Mouse (Mus musculus) liver, adult 2 months (tissue): ENCODE measurements around the gene Rab4b. TPM values are rescaled to one million over a fixed set of nuclear protein-coding genes. Genes with fewer than 3 reads are reported as not detected.

ENCODE experiments used
- DNase-seq: peaks from one replicate; pipeline ENCODE4 v3.0.0-alpha.2; 2011; ENCODE audit warnings: low read depth, low spot score; ENCODE audit errors: extremely low read depth
- H3K27ac ChIP-seq: fragments of 200-500 bp; replicated peaks from 2 replicates; pipeline ENCODE4 v1.5.1; 2012; ENCODE audit warnings: low read depth, mild to moderate bottlenecking, control low read depth, inconsistent platforms, low read length; ENCODE audit not compliant: insufficient read depth
- H3K27me3 ChIP-seq: fragments of 200-500 bp; 2 replicates; pipeline ENCODE4 v1.6.1; 2012; ENCODE audit warnings: mild to moderate bottlenecking, moderate library complexity, low read length, inconsistent platforms; ENCODE audit not compliant: control insufficient read depth, insufficient read depth
- H3K36me3 ChIP-seq: fragments of 200-500 bp; 2 replicates; pipeline ENCODE4 v1.6.1; 2012; ENCODE audit warnings: low read length, inconsistent platforms; ENCODE audit not compliant: control insufficient read depth, insufficient read depth
- H3K4me1 ChIP-seq: fragments of 200-500 bp; 2 replicates; pipeline ENCODE4 v1.6.1; 2011; ENCODE audit warnings: low read length; ENCODE audit not compliant: control insufficient read depth, insufficient read depth
- H3K4me3 ChIP-seq: fragments of 200-500 bp; 2 replicates; pipeline ENCODE4 v1.5.1; 2011; ENCODE audit warnings: low read depth, mild to moderate bottlenecking, control low read depth, low read length, moderate library complexity; ENCODE audit not compliant: insufficient read depth
- H3K79me2 ChIP-seq: fragments of 200-500 bp; 2 replicates; pipeline ENCODE4 v1.6.1; 2012; ENCODE audit warnings: inconsistent platforms, mild to moderate bottlenecking, low read length, moderate library complexity; ENCODE audit not compliant: control insufficient read depth, insufficient read depth
- H3K9ac ChIP-seq: fragments of 200-500 bp; 2 replicates; pipeline ENCODE4 v1.6.1; 2012; ENCODE audit warnings: low read depth, mild to moderate bottlenecking, control low read depth, inconsistent platforms, low read length
- CTCF ChIP-seq: fragments of 200-500 bp; IDR thresholded peaks from 2 replicates; pipeline ENCODE4 v1.5.1; 2011; ENCODE audit warnings: low read depth, low read length, control low read depth
- POLR2A ChIP-seq: fragments of 200-500 bp; IDR thresholded peaks from 2 replicates; pipeline ENCODE4 v1.6.1; 2011; ENCODE audit warnings: low read length, control low read depth; ENCODE audit not compliant: insufficient read depth; ENCODE audit errors: extremely low read depth
- WGBS: fragments of 180-500 bp; shearing (Covaris S2); methylation state at CpG from one replicate; pipeline ENCODE4 v1.1.7; 2018; 5-methylcytosine and 5-hydroxymethylcytosine counted together
- polyA plus RNA-seq: library from polyadenylated mRNA; depleted of rRNA; stranded (reverse); fragments of >200 nt; gene quantifications from 2 replicates; pipeline ENCODE4 v1.2.3, GENCODE M21; 2012
- total RNA-seq: library from RNA; depleted of rRNA; stranded (reverse); fragments of >200 nt; gene quantifications from 2 replicates; pipeline ENCODE4 v1.2.3, GENCODE M21; 2014

Rab4b gene
- total and polyA plus RNA-seq, 2 experiments = 8.7 to 28.3 TPM

DNA sequence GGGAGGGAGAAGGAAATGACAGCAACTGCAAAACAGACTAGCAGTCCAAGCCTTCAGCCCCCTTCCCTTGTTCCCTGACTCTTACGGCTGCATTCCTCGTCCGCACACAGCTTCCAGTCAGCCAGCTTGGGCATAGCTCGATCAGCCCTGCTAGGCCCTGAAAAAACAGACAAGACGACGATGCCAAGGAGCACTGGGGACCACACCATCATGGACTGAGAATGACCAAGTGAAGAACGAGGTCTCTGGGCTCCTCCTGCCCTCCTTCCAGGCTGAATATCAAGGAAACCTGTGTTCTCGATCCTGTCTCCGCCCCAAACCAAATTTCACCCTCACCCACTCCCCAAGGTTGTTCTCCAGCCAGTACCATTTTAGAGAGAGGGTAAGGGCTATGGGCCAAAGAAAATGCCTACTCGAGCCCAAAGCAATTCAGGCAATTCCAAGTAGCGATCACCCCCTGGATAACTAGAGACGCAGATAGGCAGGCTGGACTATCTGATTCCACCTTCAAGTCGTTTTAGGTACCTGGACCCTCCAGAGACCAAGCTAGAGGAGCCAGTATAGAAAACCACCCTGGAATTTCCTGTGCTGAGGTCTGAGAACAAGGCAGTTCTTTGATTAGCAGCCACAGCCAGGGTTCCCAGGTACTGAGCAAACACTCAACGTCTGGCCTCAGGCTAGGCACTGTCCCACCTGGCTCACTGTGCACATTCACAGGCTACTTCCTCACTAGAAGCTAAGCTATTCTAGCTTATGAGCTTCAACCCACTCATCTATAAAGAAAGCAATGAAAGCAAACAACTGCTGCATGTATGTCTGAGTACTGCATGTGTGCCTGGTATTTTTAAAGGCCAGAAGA, 2.4 kb upstream of the Rab4b start, which contains the start of the genes Gm21983 and Mia:
Gene Gm21983, minus strand, starts transcription at position 250 of the 859 bp plus-strand sequence.
Gene Mia, minus strand, starts transcription at position 321 of the 859 bp plus-strand sequence.
- Histone ChIP-seq H3K36me3 (no peaks in the 10 kb centered on the region), H3K27me3 (no peaks in the 10 kb centered on the region), H3K9ac (no peak within 1 kb of the TSS), H3K4me3 (no peak within 1 kb of the TSS), H3K79me2 (no peaks in the 10 kb centered on the region), H3K4me1 (peaks cover 19% of the 10 kb centered on the region), H3K27ac (peak within 1 kb of the TSS; percentile 60)
- TF ChIP-seq POLR2A (no peak), CTCF (no peak)
- DNase-seq = no peak
- WGBS = 76% methylated on average over 14 of the region's 14 CpGs

GRCm38 (mm10) chr7:27180036-27180435, 1.3 kb upstream of the Rab4b start:
- peak; percentile 90 for DNase-seq
- H3K36me3 ChIP-seq = no peaks in the 10 kb centered on the region
- peak overlapping the region; percentile 60 for H3K27ac ChIP-seq
- H3K79me2 ChIP-seq = no peaks in the 10 kb centered on the region
- no peak overlapping the region for H3K4me3 ChIP-seq
- no peak overlapping the region for H3K9ac ChIP-seq
- H3K4me1 ChIP-seq = peaks cover 13% of the 10 kb centered on the region
- no peak for TF ChIP-seq CTCF
- TF ChIP-seq POLR2A = no peak
- 9% methylated on average over 5 of the region's 5 CpGs for WGBS
- no peaks in the 10 kb centered on the region for H3K27me3 ChIP-seq

- WGBS = 30% methylated on average over 16 of the region's 16 CpGs
- Histone ChIP-seq H3K36me3 (no peaks in the 10 kb centered on the region), H3K27me3 (no peaks in the 10 kb centered on the region), H3K9ac (no peak overlapping the region), H3K79me2 (no peaks in the 10 kb centered on the region), H3K4me1 (peaks cover 13% of the 10 kb centered on the region), H3K27ac (peak overlapping the region; percentile 60), H3K4me3 (peak overlapping the region; percentile 5; the same call in 1 of the 2 replicates)
- DNase-seq = peak; percentile 52
- TF ChIP-seq POLR2A = no peak
- TF ChIP-seq CTCF = no peak
These were observed 672 bp upstream of the Rab4b start for GRCm38 (mm10) chr7:27179217-27179918.

GRCm38 (mm10) chr7:27177942-27178323, 763 bp downstream of the Rab4b start:
- no peak for TF ChIP-seq CTCF
- no peak for TF ChIP-seq POLR2A
- peak overlapping the region; percentile 4 for H3K9ac ChIP-seq
- no peaks in the 10 kb centered on the region; the same call in 1 of the 2 replicates for H3K36me3 ChIP-seq
- H3K27ac ChIP-seq = peak overlapping the region; percentile 78
- peaks cover 13% of the 10 kb centered on the region for H3K4me1 ChIP-seq
- no peaks in the 10 kb centered on the region for H3K27me3 ChIP-seq
- peak overlapping the region; percentile 81; the same call in 1 of the 2 replicates for H3K4me3 ChIP-seq
- 7% methylated on average over 4 of the region's 4 CpGs for WGBS
- DNase-seq = no peak
- H3K79me2 ChIP-seq = no peaks in the 10 kb centered on the region

GRCm38 (mm10) chr7:27174896-27175295, 3.8 kb downstream of the Rab4b start:
- TF ChIP-seq POLR2A = no peak
- no peak for TF ChIP-seq CTCF
- no peak for DNase-seq
- Histone ChIP-seq H3K27ac (no peak overlapping the region), H3K79me2 (no peaks in the 10 kb centered on the region), H3K9ac (no peak overlapping the region), H3K36me3 (no peaks in the 10 kb centered on the region; the same call in 1 of the 2 replicates), H3K27me3 (no peaks in the 10 kb centered on the region), H3K4me3 (no peak overlapping the region), H3K4me1 (peaks cover 8% of the 10 kb centered on the region)
- 87% methylated on average over 7 of the region's 7 CpGs for WGBS
